Mouse (Mus musculus): ENCODE results near the gene Dock8.

GRCm38 (mm10) chr19:25208596-25209110 is 209.3 kb downstream of the Dock8 start:
- TF ChIP-seq POLR2A (IDR thresholded peaks at IDR 0.05; ENCODE audit: borderline replicate concordance, insufficient read depth, low read length) = no peak
- TF ChIP-seq CTCF (IDR thresholded peaks at IDR 0.05; ENCODE audit: borderline replicate concordance, insufficient read depth, low read depth, low read length) = no peak

Measured in cerebellum, adult 2 months (tissue).